Mouse (Mus musculus): ENCODE data around the gene 2310079G19Rik.

Gene 2310079G19Rik

DNA sequence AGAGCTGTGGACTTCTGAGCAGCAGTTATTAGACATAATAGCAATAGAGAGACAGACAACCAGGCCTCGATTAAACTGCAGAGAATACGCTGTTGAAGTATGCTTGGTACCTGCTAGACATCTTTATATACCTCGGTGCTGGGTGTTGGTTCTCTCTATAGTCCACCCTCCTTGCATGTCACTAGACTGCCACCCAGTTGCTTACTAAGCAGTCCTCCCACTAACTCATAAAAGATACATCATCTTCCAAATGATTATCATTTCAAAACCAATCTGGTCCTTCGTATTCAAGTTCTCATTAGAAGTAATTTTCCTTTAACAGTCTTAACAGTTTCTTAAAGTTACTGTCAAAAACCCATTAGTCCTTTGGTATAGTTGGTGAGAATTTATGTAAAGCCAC is at the start of gene 2310079G19Rik:
2310079G19Rik (minus strand) TSS at position 101 of the 400 bp plus-strand sequence.
- DNase-seq: no peak

DNA sequence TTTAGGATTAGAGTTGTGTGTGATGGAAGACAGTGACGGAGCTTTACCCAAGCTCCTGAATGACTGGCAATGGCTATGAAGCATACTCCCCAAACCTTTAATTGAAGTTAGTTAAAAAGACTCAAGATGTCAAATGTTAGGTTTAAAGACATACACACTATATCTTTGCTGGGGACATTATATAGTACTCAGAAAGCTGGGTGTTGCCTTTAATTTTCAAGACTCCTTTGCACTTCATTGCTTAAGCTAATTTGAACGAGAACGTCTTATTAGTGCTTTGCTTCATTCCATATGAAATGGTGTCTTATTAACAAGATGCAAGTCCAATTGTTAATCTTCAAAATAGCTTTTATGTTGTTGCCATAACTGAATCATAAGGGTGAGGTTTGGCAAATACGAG is 44.1 kb upstream of the 2310079G19Rik start, which contains the start of gene Krtap27-1:
Krtap27-1 (minus strand) TSS at position 101 of the 400 bp plus-strand sequence.
- DNase-seq: no peak

DNA sequence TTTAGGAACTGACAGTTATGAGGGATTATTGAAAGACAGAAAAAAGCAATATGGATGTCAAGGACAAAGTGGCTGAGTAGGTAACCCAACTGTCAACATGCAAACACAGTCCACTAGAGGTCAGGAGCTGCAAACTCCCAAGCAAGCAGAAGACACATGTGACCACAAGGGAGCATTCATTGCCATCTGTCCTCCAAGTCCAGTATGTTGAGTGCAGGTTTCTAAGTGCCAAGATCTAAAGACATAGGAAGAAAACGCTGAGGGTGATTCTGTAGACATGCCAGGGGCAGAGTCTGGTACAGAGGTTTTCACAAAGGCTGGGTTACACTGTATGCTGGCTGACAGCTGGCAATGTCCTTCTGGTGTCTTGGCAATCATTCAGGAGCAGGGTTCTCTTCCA is 30.0 kb upstream of the 2310079G19Rik start:
- no peak for DNase-seq

DNA sequence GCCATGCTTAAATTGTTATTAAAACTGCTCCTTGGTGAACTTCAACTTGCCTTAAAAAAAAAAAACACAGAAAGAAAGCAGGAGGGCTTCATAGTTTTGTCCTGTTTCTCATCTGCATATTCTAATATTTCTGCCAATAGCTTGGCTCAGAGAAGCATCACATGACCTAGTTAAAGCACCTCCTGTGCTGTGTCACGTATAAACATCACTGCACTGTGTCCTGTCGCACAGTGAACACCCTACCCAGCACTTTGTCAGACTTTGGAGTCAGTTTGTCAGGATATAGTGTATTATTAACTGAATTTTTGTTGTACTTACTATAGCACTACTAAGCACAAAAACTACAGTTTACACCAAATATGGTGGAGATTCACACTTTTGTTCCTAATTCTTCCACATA is 24.5 kb upstream of the 2310079G19Rik start:
- DNase-seq: no peak

DNA sequence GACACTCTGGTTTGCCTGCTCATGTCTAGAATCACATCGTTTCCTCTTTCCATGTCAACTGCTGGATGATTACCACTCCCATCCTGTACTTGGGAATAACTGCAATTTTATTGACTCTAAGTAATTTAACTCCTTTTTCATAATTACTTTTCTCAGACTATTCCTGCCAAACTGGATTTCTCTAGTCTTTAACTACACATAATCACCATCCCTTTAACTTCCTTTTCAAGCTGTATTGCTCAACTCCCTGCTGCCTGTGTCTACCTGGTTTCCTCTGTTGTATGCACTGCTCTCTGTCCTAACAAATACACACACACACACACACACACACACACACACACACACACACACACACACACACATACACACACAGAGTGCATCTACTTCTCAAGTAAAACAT is 23.6 kb upstream of the 2310079G19Rik start:
- no peak for DNase-seq

DNA sequence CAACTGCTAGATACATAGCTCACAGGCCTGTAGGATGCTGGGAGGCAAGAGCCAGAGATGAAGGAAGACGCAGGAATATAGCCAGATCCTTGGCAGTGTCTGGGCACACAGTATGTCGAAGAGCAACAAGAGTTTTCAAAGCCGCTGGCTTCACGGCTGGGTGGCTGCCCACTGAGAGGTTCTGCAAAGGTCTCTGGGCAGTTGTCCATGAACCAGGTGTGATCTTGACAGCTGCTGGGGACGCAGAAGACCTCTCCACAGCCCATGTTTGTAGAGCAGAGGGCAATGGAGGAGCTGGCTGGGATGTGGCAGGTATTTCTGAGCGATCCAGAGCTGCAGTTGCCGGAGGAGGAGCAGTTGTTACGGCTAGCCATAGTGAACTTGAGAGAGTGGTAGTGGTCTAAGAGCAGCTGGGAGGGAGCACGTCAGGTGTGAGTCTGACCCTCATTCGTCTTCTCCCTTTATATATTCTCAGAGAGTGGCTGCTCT is 19.9 kb upstream of the 2310079G19Rik start, which contains the start of gene Krtap26-1:
Krtap26-1 (minus strand) TSS at position 439 of the 489 bp plus-strand sequence.
- no peak for DNase-seq

DNA sequence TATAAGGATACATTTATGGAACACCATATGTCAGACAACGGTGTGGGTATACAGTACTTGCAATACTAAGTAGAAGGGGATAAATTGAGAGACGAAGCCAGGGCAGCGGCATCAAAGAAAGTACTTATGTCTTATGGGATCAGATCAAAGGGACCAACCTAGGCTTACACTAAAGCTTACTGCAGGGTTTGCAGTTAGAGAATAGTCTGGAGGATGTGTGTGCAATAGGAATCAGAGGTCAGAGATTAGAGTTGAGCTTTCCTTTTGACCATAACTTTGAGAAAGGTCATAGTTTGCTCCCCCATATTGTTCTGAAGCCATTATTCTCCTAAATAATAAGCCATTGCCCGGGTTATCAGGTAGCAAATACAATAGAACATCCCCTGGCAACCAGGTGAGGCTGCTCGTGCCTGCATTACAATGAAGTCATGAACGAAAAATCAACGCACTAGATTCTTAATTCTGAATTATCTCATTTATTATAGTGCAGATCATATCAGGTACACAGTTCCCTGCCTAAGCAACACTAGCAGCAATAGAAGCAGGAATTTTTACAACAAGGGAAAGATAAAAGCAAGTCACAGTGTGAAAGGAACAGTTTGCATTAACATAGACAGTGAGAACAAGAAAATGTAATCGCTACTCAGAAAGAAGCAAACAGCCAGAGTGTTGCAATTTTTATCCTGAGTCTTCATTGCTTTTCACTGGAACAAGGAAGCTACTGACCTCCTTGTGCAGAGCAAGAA is 19.1 kb upstream of the 2310079G19Rik start:
- DNase-seq: no peak

DNA sequence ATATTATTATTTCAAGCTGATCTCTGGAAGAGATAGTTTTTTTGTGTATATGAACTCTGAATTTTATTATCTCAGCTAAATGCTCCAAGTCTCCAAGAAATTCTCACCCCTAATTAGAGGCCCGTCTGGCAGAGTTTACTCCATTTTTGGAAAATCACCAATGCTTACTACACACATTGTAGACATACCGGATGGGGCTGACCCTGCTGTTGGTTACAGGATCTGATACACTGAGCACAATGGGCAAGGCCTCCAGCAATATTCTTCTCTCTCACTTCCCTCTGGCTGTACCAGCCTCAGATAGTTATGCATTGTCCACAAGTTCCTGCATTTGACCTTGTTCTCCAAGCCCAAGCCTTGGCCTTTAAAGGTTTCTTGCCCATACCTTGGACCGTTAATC is 12.6 kb upstream of the 2310079G19Rik start:
- DNase-seq: no peak

DNA sequence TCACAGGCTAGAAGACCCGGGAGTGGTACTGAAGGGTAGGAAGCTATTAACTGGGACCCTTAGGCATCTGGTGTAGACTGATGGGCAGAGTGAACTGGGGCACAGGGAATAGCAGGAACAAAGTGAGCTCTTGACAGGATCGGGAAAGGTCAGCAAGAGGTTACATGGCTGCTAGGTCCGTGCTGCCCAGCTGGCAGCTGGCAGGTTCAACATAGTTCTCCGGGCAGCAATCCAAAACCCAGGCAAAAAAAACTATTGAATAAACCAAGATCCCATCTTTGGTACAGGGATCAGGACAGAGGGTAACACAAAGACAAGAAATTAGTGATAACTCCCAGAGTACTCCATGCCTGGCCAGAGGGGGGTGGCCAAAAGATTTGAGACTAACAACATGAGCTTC is 7.7 kb upstream of the 2310079G19Rik start:
- no peak for DNase-seq

DNA sequence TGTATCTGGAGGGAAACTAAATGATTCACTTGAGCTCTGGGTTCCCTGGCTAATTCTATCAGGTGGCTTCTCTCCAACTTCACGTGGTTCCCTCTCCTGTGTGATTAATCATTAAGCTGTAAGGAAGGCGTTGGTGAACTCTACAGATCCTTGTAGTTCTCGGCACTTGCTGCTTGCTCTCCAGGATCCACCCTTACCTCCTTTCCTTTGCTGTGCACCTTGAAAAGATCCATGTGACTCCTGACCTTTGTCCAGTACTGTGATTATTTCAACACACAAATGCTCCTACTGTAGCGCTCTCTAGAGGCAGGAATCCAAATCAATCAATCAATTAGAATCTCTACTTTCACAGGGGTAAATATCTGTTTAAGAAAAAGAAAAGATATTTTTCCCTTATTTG is 4.0 kb upstream of the 2310079G19Rik start:
- DNase-seq: no peak

DNA sequence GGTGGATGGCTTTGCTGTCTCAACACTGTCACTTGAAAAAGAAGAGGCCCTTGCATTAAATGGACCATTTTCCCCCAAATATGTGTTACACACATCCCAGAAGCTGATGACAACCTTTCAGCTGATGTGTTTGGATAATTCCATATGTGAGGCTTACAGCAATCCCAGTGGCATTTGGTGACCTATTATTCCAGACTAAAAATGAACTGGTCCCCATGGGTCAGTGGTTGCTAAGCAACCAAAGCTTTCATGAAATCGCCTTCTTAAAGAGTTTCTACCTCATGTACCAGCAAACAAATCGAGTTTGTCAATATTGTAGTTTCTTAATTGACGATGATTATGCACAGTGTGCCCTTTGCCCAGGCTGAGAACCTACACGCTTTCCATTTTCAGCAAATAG is 14.8 kb downstream of the 2310079G19Rik start:
- DNase-seq: no peak

DNA sequence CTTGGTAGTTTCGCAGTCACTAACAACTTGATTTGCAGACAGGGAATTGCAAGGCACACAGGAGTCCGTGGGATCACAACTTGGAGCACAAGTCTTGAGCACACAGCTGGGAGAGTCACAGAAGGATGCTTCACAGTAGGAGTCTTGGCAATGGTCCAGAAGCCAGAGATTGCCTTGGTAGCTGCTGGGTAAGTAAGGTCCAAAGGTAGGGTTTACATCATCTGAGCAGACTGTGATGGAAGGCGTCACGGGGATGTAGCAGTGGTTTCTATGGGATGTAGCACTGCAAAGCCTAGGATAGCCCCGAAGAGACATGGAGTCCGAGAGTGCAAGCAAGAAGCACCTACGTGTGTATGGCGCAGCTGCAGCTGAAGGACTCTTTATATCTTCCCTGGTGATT is 15.5 kb downstream of the 2310079G19Rik start, which contains the start of gene Krtap24-1:
Krtap24-1 (minus strand) TSS at position 358 of the 400 bp plus-strand sequence.
- DNase-seq: no peak

DNA sequence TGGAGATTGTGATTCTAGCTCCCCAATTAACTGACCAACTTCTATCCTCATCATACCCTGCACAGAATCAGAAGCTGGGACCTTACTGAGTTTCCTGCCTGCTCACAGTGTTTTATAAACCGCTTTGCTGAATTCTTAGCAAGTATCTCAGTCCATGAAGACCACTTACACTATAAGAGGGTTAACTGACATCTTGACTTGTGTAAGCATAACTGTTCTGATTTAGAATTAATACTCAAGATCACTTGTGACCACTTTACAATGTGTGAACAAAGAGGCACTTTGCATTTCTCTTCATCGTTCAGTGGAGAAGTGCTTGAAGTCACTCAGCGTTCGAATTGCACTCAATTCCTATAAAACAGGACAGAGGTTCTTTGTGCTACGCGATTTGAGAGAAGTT is 22.9 kb downstream of the 2310079G19Rik start:
- DNase-seq: no peak

DNA sequence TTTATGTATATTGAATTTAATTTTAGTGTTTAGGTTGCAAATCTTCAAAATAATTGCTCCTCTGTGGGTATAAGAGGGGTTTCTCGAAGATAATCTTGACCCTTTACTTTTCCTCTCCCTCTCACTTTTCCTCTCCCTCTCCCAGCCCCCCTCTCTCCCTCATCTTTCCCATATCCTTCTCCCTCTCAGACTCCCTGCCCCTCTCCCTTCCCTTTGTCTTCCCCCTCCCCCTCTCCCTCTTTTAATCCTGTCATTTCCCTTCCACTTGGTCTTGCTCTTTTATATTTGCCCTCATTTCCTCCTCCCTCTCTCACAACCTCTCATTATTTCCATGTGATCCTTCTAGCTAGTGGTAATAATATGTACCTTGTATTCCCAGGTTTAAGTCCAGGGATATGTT is 25.0 kb downstream of the 2310079G19Rik start:
- no peak for DNase-seq

DNA sequence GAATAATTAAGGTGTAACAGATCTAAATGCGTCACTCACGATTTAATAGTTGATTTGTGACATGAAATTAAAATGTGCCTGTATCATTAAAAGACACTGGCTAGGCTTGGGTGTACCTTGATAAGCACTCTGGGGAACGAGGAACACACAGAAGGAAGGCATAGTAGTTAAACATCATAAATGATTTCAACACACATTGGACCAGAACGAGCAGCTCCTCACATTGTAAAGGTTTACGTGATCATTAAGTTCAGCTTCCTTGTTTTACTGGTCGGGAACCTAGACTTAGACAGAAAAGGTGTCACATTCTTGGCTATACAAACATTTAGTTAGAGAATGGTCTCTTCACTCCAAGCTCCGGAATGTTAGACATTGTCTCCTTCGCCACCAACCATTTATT is 27.2 kb downstream of the 2310079G19Rik start:
- no peak for DNase-seq

DNA sequence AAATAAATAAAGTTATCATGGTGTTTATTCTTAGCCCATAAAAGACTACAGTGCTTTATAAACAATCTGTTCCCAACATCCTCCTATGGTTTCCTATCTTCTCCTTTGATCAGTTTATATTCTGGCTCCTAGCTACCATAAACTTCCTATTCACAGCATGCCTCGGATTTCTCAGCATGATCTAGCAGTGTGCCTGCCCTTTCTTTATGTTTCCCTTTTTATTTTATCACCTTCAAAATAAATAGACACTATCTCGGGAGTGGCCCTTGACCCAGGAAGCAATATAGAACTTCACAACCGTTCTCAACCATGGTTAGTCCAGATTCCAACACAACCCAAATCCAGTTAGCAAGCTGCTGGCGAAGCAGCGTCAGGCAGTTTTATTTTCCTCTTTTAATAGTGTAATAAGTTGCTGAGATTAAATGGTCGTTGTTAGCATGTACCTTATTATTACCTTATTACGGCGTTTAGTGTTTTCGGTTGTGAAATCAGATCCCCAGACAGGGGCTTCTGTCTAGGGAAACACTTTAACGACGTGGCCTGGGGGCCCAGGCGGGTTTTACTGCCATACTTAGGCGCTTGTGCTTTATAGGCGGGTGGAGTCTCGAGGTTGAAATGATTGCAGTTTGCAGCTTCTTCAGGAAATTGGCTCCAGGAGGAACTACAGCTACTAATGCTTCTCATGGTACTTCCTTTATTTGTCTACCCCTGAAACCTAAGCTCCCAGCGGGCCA is 27.8 kb downstream of the 2310079G19Rik start:
- no peak for DNase-seq

DNA sequence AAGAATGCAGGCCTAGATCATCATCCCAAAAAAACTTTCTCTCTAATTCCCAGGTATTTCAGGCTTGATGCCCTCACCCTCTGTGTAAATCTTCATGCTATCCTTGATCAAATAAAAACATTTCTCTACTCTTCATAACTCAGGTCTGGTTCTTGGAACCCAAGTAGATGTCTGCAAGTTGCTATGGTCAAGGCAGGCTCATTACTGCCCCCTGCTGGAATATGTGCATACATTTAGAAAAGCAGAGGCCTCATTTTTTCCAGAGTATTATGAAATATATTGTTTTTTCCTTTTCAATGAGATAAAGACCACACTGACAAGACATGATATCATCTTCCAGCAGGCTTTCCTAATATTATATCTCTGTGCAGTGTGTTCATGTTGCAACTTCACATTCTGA is 34.7 kb downstream of the 2310079G19Rik start:
- DNase-seq: no peak

DNA sequence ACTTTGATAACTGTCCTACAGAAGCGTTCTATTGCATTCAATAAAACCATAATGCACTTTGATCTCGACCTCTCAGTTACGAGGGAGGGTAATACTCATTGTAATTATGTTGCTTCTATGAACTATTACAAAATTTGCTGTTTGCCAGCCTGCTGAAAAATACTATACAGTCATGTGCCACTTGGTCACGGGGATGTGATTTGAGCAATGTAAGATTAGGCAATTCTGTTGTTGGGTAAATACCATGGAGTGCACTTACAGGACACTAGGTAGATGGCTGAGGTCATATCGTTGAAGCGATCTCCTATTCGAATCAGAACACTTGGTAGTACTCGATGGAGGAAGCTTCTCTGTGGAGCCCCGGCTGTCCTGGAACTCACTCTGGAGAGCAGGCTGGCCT is 44.1 kb downstream of the 2310079G19Rik start:
- DNase-seq: no peak
